Mouse (Mus musculus): ENCODE data around the gene D1Pas1. TPM values are rescaled to one million over a fixed set of nuclear protein-coding genes. Genes with fewer than 3 reads are reported as not detected.

D1Pas1 gene
- total RNA-seq (2012; rRNA removed) = not detected in 2 replicates
- not detected for polyA plus RNA-seq (2012; ENCODE audit: insufficient read depth in 1 of 2, insufficient read length in 2 of 2, low read depth in 1 of 2, low replicate concordance in 2 of 2, missing spikeins in 1 of 2)

GRCm38 (mm10) chr1:186967201-186967812 is at the start of gene D1Pas1:
Gene D1Pas1, plus strand, starts transcription at chr1:186967416.
- H3K9ac ChIP-seq (ENCODE audit: control insufficient read depth, low read depth, low read length, poor library complexity, severe bottlenecking) = no peak within 1 kb of the TSS
- H3K9me3 ChIP-seq (replicated peaks; ENCODE audit: insufficient read depth, low read length) = no peaks in the 10 kb centered on the region
- H3K27me3 ChIP-seq (ENCODE audit: control insufficient read depth in 1 of 2, insufficient read depth in 2 of 2, low read length in 2 of 2) = no peaks in the 10 kb centered on the region
- H3K79me2 ChIP-seq (ENCODE audit: control insufficient read depth, insufficient read depth, low read length, poor library complexity) = no peaks in the 10 kb centered on the region
- no peak within 1 kb of the TSS for H3K27ac ChIP-seq (ENCODE audit: control insufficient read depth, low read depth, low read length)
- no peaks in the 10 kb centered on the region for H3K36me3 ChIP-seq (ENCODE audit: control insufficient read depth in 1 of 2, insufficient read depth in 2 of 2, low read length in 2 of 2)
- no peaks in the 10 kb centered on the region for H3K4me1 ChIP-seq (ENCODE audit: control insufficient read depth in 1 of 2, insufficient read depth in 2 of 2, low read length in 2 of 2)
- TF ChIP-seq USF2 (IDR thresholded peaks at IDR 0.05; ENCODE audit: borderline replicate concordance in 1 of 2, insufficient read depth in 1 of 2, low read depth in 1 of 2, low read length in 2 of 2) (no peak), E2F4 (IDR thresholded peaks at IDR 0.05; ENCODE audit: borderline replicate concordance, low read depth, low read length) (no peak), TCF12 (IDR thresholded peaks at IDR 0.05; ENCODE audit: low read depth, low read length) (no peak), ETS1 (IDR thresholded peaks at IDR 0.05; ENCODE audit: low read depth, low read length) (no peak), MEF2A (IDR thresholded peaks at IDR 0.05; ENCODE audit: extremely low read depth, insufficient replicate concordance, low read depth, low read length, poor library complexity, severe bottlenecking) (no peak), ZC3H11A (IDR thresholded peaks at IDR 0.05; ENCODE audit: low read depth, low read length) (no peak), NELFE (IDR thresholded peaks at IDR 0.05; ENCODE audit: low read depth, low read length) (no peak), SIN3A (IDR thresholded peaks at IDR 0.05; ENCODE audit: low read length) (no peak), TBP (IDR thresholded peaks at IDR 0.05; ENCODE audit: low read depth, low read length) (no peak), POLR2A (IDR thresholded peaks at IDR 0.05; ENCODE audit: control insufficient read depth in 1 of 2, insufficient read depth in 1 of 2, low read depth in 1 of 2, low read length in 2 of 2, poor library complexity in 1 of 2) (no peak), EP300 (IDR thresholded peaks at IDR 0.05; ENCODE audit: low read depth in 1 of 2, low read length in 2 of 2) (no peak), TAL1 (IDR thresholded peaks at IDR 0.05; ENCODE audit: low read length) (no peak), KAT2A (conservative IDR thresholded peaks at IDR 0.05; ENCODE audit: low read depth, low read length) (no peak), HCFC1 (IDR thresholded peaks at IDR 0.05; ENCODE audit: low read depth, low read length) (no peak), BHLHE40 (IDR thresholded peaks at IDR 0.05; ENCODE audit: borderline replicate concordance, low read depth, low read length) (no peak), ZKSCAN1 (IDR thresholded peaks at IDR 0.05; ENCODE audit: low read depth, low read length) (no peak), RCOR1 (IDR thresholded peaks at IDR 0.05; ENCODE audit: low read depth, low read length) (no peak)
- no peak for DNase-seq (ENCODE audit: low read depth, low spot score)
- no peak within 1 kb of the TSS for H3K4me3 ChIP-seq (ENCODE audit: control insufficient read depth in 1 of 2, insufficient read depth in 1 of 2, low read depth in 2 of 2, low read length in 2 of 2)

GRCm38 (mm10) chr1:186922489-186923370 is 44.5 kb upstream of the D1Pas1 start:
- H3K4me3 ChIP-seq (ENCODE audit: control insufficient read depth in 1 of 2, insufficient read depth in 1 of 2, low read depth in 2 of 2, low read length in 2 of 2) = no peak overlapping the region
- DNase-seq (ENCODE audit: low read depth, low spot score) = no peak
- H3K27me3 ChIP-seq (ENCODE audit: control insufficient read depth in 1 of 2, insufficient read depth in 2 of 2, low read length in 2 of 2) = no peaks in the 10 kb centered on the region
- no peaks in the 10 kb centered on the region for H3K4me1 ChIP-seq (ENCODE audit: control insufficient read depth in 1 of 2, insufficient read depth in 2 of 2, low read length in 2 of 2)
- H3K79me2 ChIP-seq (ENCODE audit: control insufficient read depth, insufficient read depth, low read length, poor library complexity) = no peaks in the 10 kb centered on the region
- H3K27ac ChIP-seq (ENCODE audit: control insufficient read depth, low read depth, low read length) = no peak overlapping the region
- H3K36me3 ChIP-seq (ENCODE audit: control insufficient read depth in 1 of 2, insufficient read depth in 2 of 2, low read length in 2 of 2) = no peaks in the 10 kb centered on the region
- no peak for TF ChIP-seq NRF1 (IDR thresholded peaks at IDR 0.05; ENCODE audit: insufficient read depth, low read depth, low read length, poor library complexity, severe bottlenecking)
- no peak for TF ChIP-seq ZMIZ1 (IDR thresholded peaks at IDR 0.05; ENCODE audit: low read depth, low read length)
- no peak for TF ChIP-seq TAL1 (IDR thresholded peaks at IDR 0.05; ENCODE audit: low read length)
- no peak for TF ChIP-seq ELF1 (IDR thresholded peaks at IDR 0.05; ENCODE audit: low read depth, low read length)
- TF ChIP-seq MAFK (IDR thresholded peaks at IDR 0.05; ENCODE audit: borderline replicate concordance, low read depth, low read length) = no peak
- no peak for TF ChIP-seq RAD21 (IDR thresholded peaks at IDR 0.05; ENCODE audit: low read depth, low read length)
- no peak for TF ChIP-seq JUND (IDR thresholded peaks at IDR 0.05; ENCODE audit: low read depth, low read length)
- no peak for TF ChIP-seq BHLHE40 (IDR thresholded peaks at IDR 0.05; ENCODE audit: borderline replicate concordance, low read depth, low read length)
- no peak for TF ChIP-seq ZKSCAN1 (IDR thresholded peaks at IDR 0.05; ENCODE audit: low read depth, low read length)
- TF ChIP-seq TBP (IDR thresholded peaks at IDR 0.05; ENCODE audit: low read depth, low read length) = no peak
- no peak for TF ChIP-seq RCOR1 (IDR thresholded peaks at IDR 0.05; ENCODE audit: low read depth, low read length)
- TF ChIP-seq MXI1 (IDR thresholded peaks at IDR 0.05; ENCODE audit: low read depth, low read length) = no peak
- TF ChIP-seq E2F4 (IDR thresholded peaks at IDR 0.05; ENCODE audit: borderline replicate concordance, low read depth, low read length) = no peak
- TF ChIP-seq POLR2AphosphoS2 (IDR thresholded peaks at IDR 0.05; ENCODE audit: low read length) = no peak
- no peaks in the 10 kb centered on the region for H3K9me3 ChIP-seq (replicated peaks; ENCODE audit: insufficient read depth, low read length)
- no peak overlapping the region for H3K9ac ChIP-seq (ENCODE audit: control insufficient read depth, low read depth, low read length, poor library complexity, severe bottlenecking)

Data from MEL (cell line).